Mouse (Mus musculus) 3134 (cell line): ENCODE data around the gene Mllt10.

Experiments used
- DNase-seq: peaks from one replicate; pipeline ENCODE4 v3.0.0-alpha.2; 2011; ENCODE audit warnings: low spot score; ENCODE audit not compliant: insufficient read length; ENCODE audit errors: extremely low read depth

Gene Mllt10

GRCm38 (mm10) chr2:18055016-18055928 lies at the start of gene Mllt10:
Gene Mllt10 (plus strand): TSS chr2:18055237.
- no peak for DNase-seq

GRCm38 (mm10) chr2:18011226-18011625 lies 43.8 kb upstream of the Mllt10 start:
- no peak for DNase-seq

- no peak for DNase-seq
These were observed 42.2 kb upstream of the Mllt10 start for GRCm38 (mm10) chr2:18012866-18013265.

- DNase-seq, result no peak
These were observed 39.5 kb upstream of the Mllt10 start for GRCm38 (mm10) chr2:18015581-18015980.

GRCm38 (mm10) chr2:18016639-18017038 lies 38.4 kb upstream of the Mllt10 start:
- DNase-seq, result no peak

GRCm38 (mm10) chr2:18017321-18017720 lies 37.7 kb upstream of the Mllt10 start:
- no peak for DNase-seq

GRCm38 (mm10) chr2:18019122-18019521 lies 35.9 kb upstream of the Mllt10 start:
- no peak for DNase-seq

- no peak for DNase-seq
These were observed 32.2 kb upstream of the Mllt10 start for GRCm38 (mm10) chr2:18022886-18023285.

GRCm38 (mm10) chr2:18025116-18025515 lies 29.9 kb upstream of the Mllt10 start:
- DNase-seq, result no peak

- DNase-seq, result no peak
These were observed 29.3 kb upstream of the Mllt10 start for GRCm38 (mm10) chr2:18025781-18026115.

GRCm38 (mm10) chr2:18026116-18026947 lies 28.7 kb upstream of the Mllt10 start:
- DNase-seq, result no peak

GRCm38 (mm10) chr2:18027448-18028139 lies 27.4 kb upstream of the Mllt10 start:
- DNase-seq, result peak; percentile 94

- DNase-seq, result peak; percentile 96
These were observed 26.7 kb upstream of the Mllt10 start for GRCm38 (mm10) chr2:18028140-18029021.

GRCm38 (mm10) chr2:18029656-18030055 lies 25.4 kb upstream of the Mllt10 start:
- no peak for DNase-seq

- DNase-seq, result no peak
These were observed 24.5 kb upstream of the Mllt10 start for GRCm38 (mm10) chr2:18030581-18030980.

GRCm38 (mm10) chr2:18031271-18031821 lies 23.7 kb upstream of the Mllt10 start:
- no peak for DNase-seq

GRCm38 (mm10) chr2:18031831-18032537 lies 23.1 kb upstream of the Mllt10 start:
- DNase-seq, result no peak

- DNase-seq, result no peak
These were observed 22.5 kb upstream of the Mllt10 start for GRCm38 (mm10) chr2:18032538-18032895.
